Mouse (Mus musculus) liver, postnatal 0 days (tissue): ENCODE measurements around the gene Dpf3.

Experiments
- CTCF ChIP-seq: sonication (generic); IDR thresholded peaks from 2 replicates; pipeline ENCODE4 v1.5.1; 2016; ENCODE audit warnings: antibody characterized with exemption, low read depth
- EP300 ChIP-seq: IDR thresholded peaks from 2 replicates; pipeline ENCODE4 v1.6.1; 2016; ENCODE audit warnings: antibody characterized with exemption, low read depth, mild to moderate bottlenecking

- peak; percentile 50 for TF ChIP-seq CTCF
- no peak for TF ChIP-seq EP300
These were observed 35.7 kb downstream of the Dpf3 start for GRCm38 (mm10) chr12:83451850-83452249.
